Mouse (Mus musculus): Measurements from ENCODE around the gene Raver2. TPM values are rescaled to one million over a fixed set of nuclear protein-coding genes. Genes with fewer than 3 reads are reported as not detected.
"Not testable (repeated sequence)": the region's sequence is repeated elsewhere in the genome, so short reads cannot be mapped to it uniquely, and the experiment has no call there.

The Raver2 gene
- polyA plus RNA-seq, 1 experiment, result 8.5 TPM

- Histone ChIP-seq H3K4me1 (ENCODE audit: control insufficient read depth, insufficient read depth, low read length) (no peaks in the 10 kb centered on the region; the same call in 1 of the 2 replicates), H3K27ac (ENCODE audit: insufficient read depth, low read length) (no peak overlapping the region), H3K4me3 (replicated peaks; ENCODE audit: insufficient read depth, low read depth, low read length) (no peak overlapping the region), H3K27me3 (ENCODE audit: control insufficient read depth, insufficient read depth, low read length) (no peaks in the 10 kb centered on the region)
- DNase-seq, result no peak
- TF ChIP-seq CTCF (IDR thresholded peaks at IDR 0.05; ENCODE audit: borderline replicate concordance, insufficient read depth, low read depth, low read length) (no peak), POLR2A (IDR thresholded peaks at IDR 0.05; ENCODE audit: borderline replicate concordance, insufficient read depth, low read length) (no peak)
- 79% methylated on average over 3 of the region's 3 CpGs for WGBS
Measured at GRCm38 (mm10) chr4:101080016-101080415, 11.2 kb downstream of the Raver2 start.

- H3K4me1 ChIP-seq (ENCODE audit: control insufficient read depth, insufficient read depth, low read length), result no peaks in the 10 kb centered on the region; the same call in 1 of the 2 replicates
- H3K27me3 ChIP-seq (ENCODE audit: control insufficient read depth, insufficient read depth, low read length), result no peaks in the 10 kb centered on the region
- no peak for DNase-seq
- TF ChIP-seq POLR2A (IDR thresholded peaks at IDR 0.05; ENCODE audit: borderline replicate concordance, insufficient read depth, low read length), result no peak
- 51% methylated on average over 17 of the region's 17 CpGs for WGBS
- H3K27ac ChIP-seq (ENCODE audit: insufficient read depth, low read length), result no peak overlapping the region
- no peak overlapping the region for H3K4me3 ChIP-seq (replicated peaks; ENCODE audit: insufficient read depth, low read depth, low read length)
Measured at GRCm38 (mm10) chr4:101082176-101082888, 13.5 kb downstream of the Raver2 start.

- no peak for DNase-seq
- no peak overlapping the region for H3K4me3 ChIP-seq (replicated peaks; ENCODE audit: insufficient read depth, low read depth, low read length)
- no peaks in the 10 kb centered on the region for H3K27me3 ChIP-seq (ENCODE audit: control insufficient read depth, insufficient read depth, low read length)
- TF ChIP-seq POLR2A (IDR thresholded peaks at IDR 0.05; ENCODE audit: borderline replicate concordance, insufficient read depth, low read length) (no peak), CTCF (IDR thresholded peaks at IDR 0.05; ENCODE audit: borderline replicate concordance, insufficient read depth, low read depth, low read length) (no peak)
- WGBS, result 96% methylated on average over 4 of the region's 4 CpGs
- H3K4me1 ChIP-seq (ENCODE audit: control insufficient read depth, insufficient read depth, low read length), result no peaks in the 10 kb centered on the region
- no peak overlapping the region for H3K27ac ChIP-seq (ENCODE audit: insufficient read depth, low read length)
Measured at GRCm38 (mm10) chr4:101084863-101085262, 16.1 kb downstream of the Raver2 start.

GRCm38 (mm10) chr4:101086040-101086439 lies 17.3 kb downstream of the Raver2 start:
- WGBS, result 93% methylated on average over 3 of the region's 3 CpGs

GRCm38 (mm10) chr4:101087721-101088120 lies 18.9 kb downstream of the Raver2 start:
- H3K27me3 ChIP-seq (ENCODE audit: control insufficient read depth, insufficient read depth, low read length), result no peaks in the 10 kb centered on the region
- no peak for DNase-seq
- H3K27ac ChIP-seq (ENCODE audit: insufficient read depth, low read length), result no peak overlapping the region
- no peak for TF ChIP-seq POLR2A (IDR thresholded peaks at IDR 0.05; ENCODE audit: borderline replicate concordance, insufficient read depth, low read length)
- TF ChIP-seq CTCF (IDR thresholded peaks at IDR 0.05; ENCODE audit: borderline replicate concordance, insufficient read depth, low read depth, low read length), result no peak
- no peaks in the 10 kb centered on the region for H3K4me1 ChIP-seq (ENCODE audit: control insufficient read depth, insufficient read depth, low read length)
- WGBS, result 69% methylated on average over 1 of the region's 1 CpGs
- no peak overlapping the region for H3K4me3 ChIP-seq (replicated peaks; ENCODE audit: insufficient read depth, low read depth, low read length)

More at GRCm38 (mm10) chr4:101086040-101086439, 17.3 kb downstream of the Raver2 start:
- no peaks in the 10 kb centered on the region for H3K4me1 ChIP-seq (ENCODE audit: control insufficient read depth, insufficient read depth, low read length)
- H3K27ac ChIP-seq (ENCODE audit: insufficient read depth, low read length), result no peak overlapping the region
- no peak overlapping the region for H3K4me3 ChIP-seq (replicated peaks; ENCODE audit: insufficient read depth, low read depth, low read length)
- no peak for DNase-seq
- no peaks in the 10 kb centered on the region for H3K27me3 ChIP-seq (ENCODE audit: control insufficient read depth, insufficient read depth, low read length)
- TF ChIP-seq CTCF (IDR thresholded peaks at IDR 0.05; ENCODE audit: borderline replicate concordance, insufficient read depth, low read depth, low read length), result no peak

GRCm38 (mm10) chr4:101090630-101091029 lies 21.8 kb downstream of the Raver2 start:
- H3K27me3 ChIP-seq (ENCODE audit: control insufficient read depth, insufficient read depth, low read length); H3K4me3 ChIP-seq (replicated peaks; ENCODE audit: insufficient read depth, low read depth, low read length); H3K4me1 ChIP-seq (ENCODE audit: control insufficient read depth, insufficient read depth, low read length); H3K27ac ChIP-seq (ENCODE audit: insufficient read depth, low read length); DNase-seq: not testable (repeated sequence)
- WGBS, result 96% methylated on average over 3 of the region's 3 CpGs

- TF ChIP-seq CTCF (IDR thresholded peaks at IDR 0.05; ENCODE audit: borderline replicate concordance, insufficient read depth, low read depth, low read length) (no peak), POLR2A (IDR thresholded peaks at IDR 0.05; ENCODE audit: borderline replicate concordance, insufficient read depth, low read length) (no peak)
- Histone ChIP-seq H3K4me1 (ENCODE audit: control insufficient read depth, insufficient read depth, low read length) (no peaks in the 10 kb centered on the region), H3K4me3 (replicated peaks; ENCODE audit: insufficient read depth, low read depth, low read length) (no peak overlapping the region), H3K27ac (ENCODE audit: insufficient read depth, low read length) (no peak overlapping the region), H3K27me3 (ENCODE audit: control insufficient read depth, insufficient read depth, low read length) (no peaks in the 10 kb centered on the region)
- DNase-seq, result no peak
- 50% methylated on average over 10 of the region's 10 CpGs for WGBS
Measured at GRCm38 (mm10) chr4:101093292-101093691, 24.5 kb downstream of the Raver2 start.

- Histone ChIP-seq H3K4me1 (ENCODE audit: control insufficient read depth, insufficient read depth, low read length) (no peaks in the 10 kb centered on the region; the same call in 1 of the 2 replicates), H3K27ac (ENCODE audit: insufficient read depth, low read length) (no peak overlapping the region), H3K27me3 (ENCODE audit: control insufficient read depth, insufficient read depth, low read length) (no peaks in the 10 kb centered on the region), H3K4me3 (replicated peaks; ENCODE audit: insufficient read depth, low read depth, low read length) (no peak overlapping the region)
- DNase-seq, result peak; percentile 23 to 42
- WGBS, result 15% methylated on average over 12 of the region's 12 CpGs
- TF ChIP-seq CTCF (IDR thresholded peaks at IDR 0.05; ENCODE audit: borderline replicate concordance, insufficient read depth, low read depth, low read length) (no peak), POLR2A (IDR thresholded peaks at IDR 0.05; ENCODE audit: borderline replicate concordance, insufficient read depth, low read length) (no peak)
Measured at GRCm38 (mm10) chr4:101107122-101107521, 38.3 kb downstream of the Raver2 start.
